Mouse (Mus musculus) megakaryocyte progenitor cell, adult 5-6 weeks (primary cell): ENCODE measurements at regions not wholly inside any gene's neighbourhood (a gene's known extent, or its start where the extent isn't known, plus 50 kb on each side); places are given as distances from the start of the nearest gene placed in this dataset.

Experiments used
- ATAC-seq: replicated peaks from 2 replicates; pipeline ENCODE4 v1.8.0; 2016; ENCODE audit warnings: mild to moderate bottlenecking, moderate TSS enrichment, inconsistent platforms; ENCODE audit not compliant: poor library complexity

GRCm38 (mm10) chr8:126855056-126855609 lies 90.5 kb downstream of the Tomm20 start:
- ATAC-seq: no peak

- ATAC-seq: no peak
Measured at GRCm38 (mm10) chr8:126854121-126855055, 91.3 kb downstream of the Tomm20 start.

GRCm38 (mm10) chr8:126852663-126853390 lies 92.8 kb downstream of the Tomm20 start:
- no peak for ATAC-seq

GRCm38 (mm10) chr8:126852184-126852583 lies 93.5 kb downstream of the Tomm20 start:
- peak; percentile 20 for ATAC-seq

- ATAC-seq: no peak
Measured at GRCm38 (mm10) chr8:126851780-126852179, 93.9 kb downstream of the Tomm20 start.

- ATAC-seq: no peak
Measured at GRCm38 (mm10) chr8:126850189-126850535, 95.5 kb downstream of the Tomm20 start.

- peak; percentile 47 for ATAC-seq
Measured at GRCm38 (mm10) chr8:126849411-126850188, 96.0 kb downstream of the Tomm20 start.

GRCm38 (mm10) chr8:126848369-126849105 lies 97.1 kb downstream of the Tomm20 start:
- ATAC-seq: no peak

GRCm38 (mm10) chr8:126847664-126848353 lies 97.8 kb downstream of the Tomm20 start:
- ATAC-seq: peak; percentile 42

- peak; percentile 5; the same call in 1 of the 2 replicates for ATAC-seq
Measured at GRCm38 (mm10) chr8:126846188-126846565, 99.5 kb downstream of the Tomm20 start.

- no peak for ATAC-seq
Measured at GRCm38 (mm10) chr8:126845530-126846187, 100.0 kb downstream of the Tomm20 start.

- ATAC-seq: no peak
Measured at GRCm38 (mm10) chr8:126844627-126845026, 101.0 kb downstream of the Tomm20 start.

GRCm38 (mm10) chr8:126841187-126841586 lies 104.5 kb downstream of the Tomm20 start:
- no peak for ATAC-seq

GRCm38 (mm10) chr8:126839712-126840355 lies 105.8 kb downstream of the Tomm20 start:
- ATAC-seq: peak; percentile 15; the same call in 1 of the 2 replicates

- ATAC-seq: peak; percentile 4; the same call in 1 of the 2 replicates
Measured at GRCm38 (mm10) chr8:126839039-126839711, 106.5 kb downstream of the Tomm20 start.

- no peak for ATAC-seq
Measured at GRCm38 (mm10) chr8:126838228-126838627, 107.4 kb downstream of the Tomm20 start.

GRCm38 (mm10) chr8:126837318-126838025 lies 108.2 kb downstream of the Tomm20 start:
- ATAC-seq: peak; percentile 35
